Mouse (Mus musculus) ES-Bruce4 (cell line): ENCODE measurements at regions not wholly inside any gene's neighbourhood (a gene's known extent, or its start where the extent isn't known, plus 50 kb on each side); places are given as distances from the start of the nearest gene placed in this dataset.

Experiments used
- CTCF ChIP-seq: IDR thresholded peaks from one replicate; pipeline ENCODE4 v1.8.1; 2011; ENCODE audit warnings: low read depth, low read length
- EP300 ChIP-seq: IDR thresholded peaks from 2 replicates; pipeline ENCODE4 v1.6.1; 2011; ENCODE audit warnings: low read depth, low read length; ENCODE audit not compliant: insufficient read depth
- POLR2A ChIP-seq: IDR thresholded peaks from one replicate; pipeline ENCODE4 v1.8.1; 2011; ENCODE audit warnings: low read length; ENCODE audit not compliant: insufficient read depth

GRCm38 (mm10) chr11:114303636-114304354, 236.9 kb upstream of the Sdk2 start:
- TF ChIP-seq CTCF, result no peak
- no peak for TF ChIP-seq EP300
- no peak for TF ChIP-seq POLR2A
